ENCODE assay signal across 11 mouse cellular contexts in the genomic region with DNA sequence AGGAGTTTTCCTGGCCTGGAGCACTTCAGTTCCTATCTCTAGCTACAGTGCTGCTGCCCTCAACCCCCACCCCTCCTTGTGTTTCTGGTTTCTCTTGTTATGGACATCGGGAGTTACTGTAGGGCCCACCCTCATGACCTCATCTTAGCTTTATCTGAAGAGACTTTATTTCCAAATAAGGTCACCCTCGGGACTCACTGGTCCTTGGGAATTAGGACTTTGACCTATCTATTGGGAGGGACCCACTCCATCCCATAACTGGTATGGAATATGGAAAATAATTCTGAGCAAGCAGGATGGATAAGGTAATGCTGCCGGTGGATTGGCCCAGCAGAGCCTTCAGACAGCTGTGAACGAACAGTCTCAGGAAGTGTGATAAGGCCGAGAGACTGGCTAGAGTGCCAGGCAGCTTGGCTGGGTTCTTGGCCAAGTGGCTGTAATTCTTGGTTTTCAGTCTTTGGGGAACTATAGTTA. TPM values are rescaled to one million over a fixed set of nuclear protein-coding genes. Genes with fewer than 3 reads are reported as not detected.
A peak's percentile ranks its signal among the peaks of the same experiment; 100 is the strongest.
DNase-seq lines count a peak whose midpoint lies in the region; ATAC-seq and TF ChIP-seq lines count a peak whose summit lies in the region.
"Had no signal": no experiment of that assay in that cellular context is flagged by ENCODE, and none has a peak within 500 bp of the region (broad histone marks: within the 10 kb centered on the region; RNA-seq: fewer than 3 reads in every experiment).

No protein-coding gene starts in this region.

- H3K9me3 ChIP-seq in neural tube, embryonic 13.5 days: no peaks in the 10 kb centered on the region
- H3K9me3 ChIP-seq in neural tube, embryonic 15.5 days (replicated peaks): no peaks in the 10 kb centered on the region
- H3K9me3 ChIP-seq in heart, postnatal 0 days (replicated peaks; ENCODE audit: control insufficient read depth, low read length): no peaks in the 10 kb centered on the region
- H3K9me3 ChIP-seq in liver, embryonic 16.5 days (replicated peaks; ENCODE audit: control insufficient read depth, low read length): no peaks in the 10 kb centered on the region

- H3K4me2 ChIP-seq in neural tube, embryonic 13.5 days: no peak overlapping the region
- no peak overlapping the region for H3K4me2 ChIP-seq in neural tube, embryonic 15.5 days
- H3K4me2 ChIP-seq in heart, postnatal 0 days (ENCODE audit: low read depth, low read length): peak overlapping the region; percentile 20
- H3K4me2 ChIP-seq in liver, embryonic 16.5 days (ENCODE audit: low read depth, low read length): peak overlapping the region; percentile 1; the same call in 1 of the 2 replicates

- H3K9ac ChIP-seq in neural tube, embryonic 13.5 days: no peak overlapping the region
- no peak overlapping the region for H3K9ac ChIP-seq in neural tube, embryonic 15.5 days (replicated peaks)
- H3K9ac ChIP-seq in heart, postnatal 0 days (replicated peaks; ENCODE audit: low read depth, low read length): no peak overlapping the region
- 0 out of 2 replicates have a peak overlapping the region, but pooled peaks have one; percentile 10 for H3K9ac ChIP-seq in liver, embryonic 16.5 days (ENCODE audit: low read depth, low read length)
- H3K9ac ChIP-seq: forebrain, postnatal 0 days had no signal

- H3K27me3 ChIP-seq in neural tube, embryonic 13.5 days: no peaks in the 10 kb centered on the region
- H3K27me3 ChIP-seq in neural tube, embryonic 15.5 days (replicated peaks): no peaks in the 10 kb centered on the region
- no peaks in the 10 kb centered on the region for H3K27me3 ChIP-seq in heart, postnatal 0 days (ENCODE audit: control insufficient read depth, insufficient read depth, low read length)
- no peaks in the 10 kb centered on the region for H3K27me3 ChIP-seq in liver, embryonic 16.5 days (ENCODE audit: control insufficient read depth, insufficient read depth, low read depth, low read length)

- 83% methylated on average over 5 of the region's 5 CpGs for WGBS in neural tube, embryonic 13.5 days
- 69% methylated on average over 5 of the region's 5 CpGs for WGBS in neural tube, embryonic 15.5 days
- WGBS in heart, postnatal 0 days: 5% methylated on average over 5 of the region's 5 CpGs
- 10% methylated on average over 5 of the region's 5 CpGs for WGBS in liver, embryonic 16.5 days (ENCODE audit: insufficient replicate concordance)

- no peak for TF ChIP-seq EP300 in heart, postnatal 0 days (IDR thresholded peaks at IDR 0.05; ENCODE audit: low read depth)

- TF ChIP-seq CTCF in heart, postnatal 0 days (IDR thresholded peaks at IDR 0.05; ENCODE audit: low read depth): no peak

- no peak overlapping the region for H3K4me3 ChIP-seq in neural tube, embryonic 13.5 days
- H3K4me3 ChIP-seq in neural tube, embryonic 15.5 days (replicated peaks): no peak overlapping the region
- no peak overlapping the region for H3K4me3 ChIP-seq in heart, postnatal 0 days (ENCODE audit: low read depth, low read length)
- H3K4me3 ChIP-seq in liver, embryonic 16.5 days (ENCODE audit: low read depth, low read length): no peak overlapping the region

- DNase-seq in heart, postnatal 0 days (ENCODE audit: low spot score): peak; percentile 59
- DNase-seq in spleen, postnatal 10 days (ENCODE audit: low spot score in 2 of 2): no peak
- no peak for DNase-seq in urinary bladder, postnatal 14 days (ENCODE audit: low spot score)
- DNase-seq in layer of hippocampus, adult 11-12 months (ENCODE audit: low spot score): no peak
- no peak for DNase-seq in cerebellum, postnatal 4 days (ENCODE audit: low spot score in 2 of 2)
- DNase-seq: cerebellum, postnatal 10 days; forebrain, postnatal 0 days; kidney, adult 11 months had no signal

- H3K27ac ChIP-seq in neural tube, embryonic 13.5 days (replicated peaks): 0 out of 2 replicates have a peak overlapping the region, but pooled peaks have one; percentile 5
- no peak overlapping the region for H3K27ac ChIP-seq in neural tube, embryonic 15.5 days (replicated peaks)
- H3K27ac ChIP-seq in heart, postnatal 0 days (ENCODE audit: low read depth): peak overlapping the region; percentile 77
- peak overlapping the region; percentile 62 for H3K27ac ChIP-seq in liver, embryonic 16.5 days (ENCODE audit: low read length)

- H3K4me1 ChIP-seq in neural tube, embryonic 13.5 days (replicated peaks): peaks cover 25% of the 10 kb centered on the region
- H3K4me1 ChIP-seq in neural tube, embryonic 15.5 days: peaks cover 19% of the 10 kb centered on the region
- peaks cover 41% of the 10 kb centered on the region for H3K4me1 ChIP-seq in heart, postnatal 0 days (ENCODE audit: control insufficient read depth, insufficient read depth)
- peaks cover 58% of the 10 kb centered on the region for H3K4me1 ChIP-seq in liver, embryonic 16.5 days (ENCODE audit: control insufficient read depth, low read depth, low read length)

- no peaks in the 10 kb centered on the region for H3K36me3 ChIP-seq in neural tube, embryonic 13.5 days
- H3K36me3 ChIP-seq in neural tube, embryonic 15.5 days: no peaks in the 10 kb centered on the region
- H3K36me3 ChIP-seq in heart, postnatal 0 days (replicated peaks; ENCODE audit: control insufficient read depth, insufficient read depth, low read length): no peaks in the 10 kb centered on the region
- H3K36me3 ChIP-seq in liver, embryonic 16.5 days (ENCODE audit: control insufficient read depth, insufficient read depth): no peaks in the 10 kb centered on the region

- ATAC-seq in neural tube, embryonic 13.5 days (ENCODE audit: low read depth): no peak
- ATAC-seq in neural tube, embryonic 15.5 days (ENCODE audit: low FRiP score): no peak
- ATAC-seq in heart, postnatal 0 days (ENCODE audit: insufficient read depth, low read depth): peak; percentile 82
- ATAC-seq in liver, embryonic 16.5 days (ENCODE audit: low read depth): 0 out of 2 replicates have a peak, but pooled peaks have one; percentile 10
- ATAC-seq: forebrain, postnatal 0 days had no signal

RNA-seq across cellular contexts. Expression of gene Ccdc6, which starts 35.2 kb away (rescaled TPM):
- 20.6 and 22.3 TPM in 2 replicates for polyA plus RNA-seq in neural tube, embryonic 13.5 days (2015; fragmentation: Nextera tagmentation; extraction: Ambion mirVana)
- 22.3 and 22.7 TPM in 2 replicates for polyA plus RNA-seq in neural tube, embryonic 15.5 days (2015; fragmentation: Nextera tagmentation; extraction: Ambion mirVana)
- 10.4 and 24.2 TPM in 2 replicates for total RNA-seq in heart, postnatal 0 days (2014; rRNA removed; ENCODE audit: low replicate concordance)
- 7.7 and 7.8 TPM in 2 replicates for polyA plus RNA-seq in heart, postnatal 0 days (2015; fragmentation: Nextera tagmentation; extraction: Ambion mirVana)
- polyA plus RNA-seq in liver, embryonic 16.5 days (2015; fragmentation: Nextera tagmentation; extraction: Ambion mirVana): 5.8 and 6.0 TPM in 2 replicates

Comparison
In these comparisons a context has a peak if more than half of its experiments do, and no peak if none do; other contexts are left out.
1. ATAC-seq: peak in heart, postnatal 0 days (single experiment) and liver, embryonic 16.5 days (single experiment); none in neural tube, embryonic 13.5 days (single experiment) and neural tube, embryonic 15.5 days (single experiment).
2. H3K4me2 ChIP-seq: peak in heart, postnatal 0 days (single experiment) and liver, embryonic 16.5 days (single experiment); none in neural tube, embryonic 13.5 days (single experiment) and neural tube, embryonic 15.5 days (single experiment).